Mouse (Mus musculus): ENCODE results near the gene Ebp.

DNA sequence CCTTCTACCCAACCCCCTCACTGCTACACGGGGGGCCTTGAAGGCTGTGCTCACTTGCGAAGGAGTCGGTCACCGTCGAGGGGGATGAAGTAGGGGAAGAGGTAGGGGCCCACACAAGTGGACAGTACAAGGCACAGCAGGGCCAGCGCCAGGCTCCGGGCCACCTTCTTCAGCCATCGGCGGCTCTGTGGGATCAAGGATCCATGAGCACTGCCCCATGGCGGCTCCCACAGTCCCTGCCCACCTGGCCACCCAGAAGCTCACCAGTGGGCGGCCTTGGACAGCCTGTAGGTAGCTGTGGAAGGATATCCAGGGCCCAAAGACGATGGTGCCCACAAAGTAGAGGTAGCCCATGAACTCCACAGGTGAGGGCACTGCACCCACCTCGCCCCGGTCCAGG is 9.8 kb upstream of the Ebp start:
- TF ChIP-seq CTCF (IDR thresholded peaks at IDR 0.05) (no peak), EP300 (IDR thresholded peaks at IDR 0.05) (no peak)

Measured in lung, postnatal 0 days (tissue).